Mouse (Mus musculus) intestine, embryonic 14.5 days (tissue): ENCODE results near the gene Phykpl. TPM values are rescaled to one million over a fixed set of nuclear protein-coding genes. Genes with fewer than 3 reads are reported as not detected.

Source experiments
- ATAC-seq: fragments of 200-750 bp; cut with Nextera tagmentation; replicated peaks from 2 replicates; pipeline ENCODE4 v1.8.0; 2017; ENCODE audit warnings: low read depth, moderate number of reproducible peaks, moderate TSS enrichment, moderate library complexity; ENCODE audit not compliant: low FRiP score, low TSS enrichment
- DNase-seq: peaks from one replicate; pipeline ENCODE4 v3.0.0-alpha.2; 2018; ENCODE audit warnings: low spot score
- H3K27ac ChIP-seq: fragments of 300-500 bp; sonication (generic); 2 replicates; pipeline ENCODE4 v1.5.1; 2014; ENCODE audit warnings: low read depth, mild to moderate bottlenecking, control low read depth
- H3K27me3 ChIP-seq: fragments of 300-500 bp; sonication (generic); replicated peaks from 2 replicates; pipeline ENCODE4 v1.6.1; 2014; ENCODE audit warnings: low read length, control low read depth; ENCODE audit not compliant: control insufficient read depth, insufficient read depth
- H3K36me3 ChIP-seq: fragments of 300-500 bp; sonication (generic); 2 replicates; pipeline ENCODE4 v1.6.1; 2014; ENCODE audit warnings: low read length, control low read depth; ENCODE audit not compliant: control insufficient read depth, insufficient read depth
- H3K4me1 ChIP-seq: fragments of 300-500 bp; sonication (generic); replicated peaks from 2 replicates; pipeline ENCODE4 v1.6.1; 2014; ENCODE audit warnings: low read length, control low read depth, mixed read lengths; ENCODE audit not compliant: control insufficient read depth, insufficient read depth
- H3K4me2 ChIP-seq: fragments of 300-500 bp; sonication (generic); 2 replicates; pipeline ENCODE4 v1.6.1; 2014; ENCODE audit warnings: low read length
- H3K4me3 ChIP-seq: fragments of 300-500 bp; sonication (generic); 2 replicates; pipeline ENCODE4 v1.5.1; 2014; ENCODE audit warnings: low read depth, low read length, control low read depth, mixed read lengths
- H3K9ac ChIP-seq: fragments of 300-500 bp; sonication (generic); 2 replicates; pipeline ENCODE4 v1.6.1; 2014; ENCODE audit warnings: mild to moderate bottlenecking, low read length
- H3K9me3 ChIP-seq: fragments of 300-500 bp; sonication (generic); 2 replicates; pipeline ENCODE4 v1.6.1; 2016; ENCODE audit warnings: low read length, control low read depth; ENCODE audit not compliant: control insufficient read depth
- WGBS: fragments of 180-500 bp; shearing (Covaris S2); extraction: QIAGEN DNeasy Blood & Tissue Kit; methylation state at CpG from one replicate; pipeline ENCODE4 v1.1.7; 2014; 5-methylcytosine and 5-hydroxymethylcytosine counted together
- polyA plus RNA-seq: library from polyadenylated mRNA; unstranded; fragments of >200 nt; fragmentation: Nextera tagmentation; extraction: Ambion mirVana; gene quantifications from 2 replicates; pipeline ENCODE4 v1.2.1, GENCODE M21; 2014

Phykpl gene
- polyA plus RNA-seq, 1 experiment from 2014 or later: 22.8 TPM

GRCm38 (mm10) chr11:51653736-51654135 is 69.2 kb downstream of the Phykpl start:
- H3K27me3 ChIP-seq: no peaks in the 10 kb centered on the region
- no peak overlapping the region for H3K4me3 ChIP-seq
- no peak overlapping the region for H3K27ac ChIP-seq
- no peaks in the 10 kb centered on the region for H3K36me3 ChIP-seq
- no peaks in the 10 kb centered on the region for H3K9me3 ChIP-seq
- H3K9ac ChIP-seq: no peak overlapping the region
- no peak for DNase-seq
- no peak overlapping the region for H3K4me2 ChIP-seq
- H3K4me1 ChIP-seq: peaks cover 9% of the 10 kb centered on the region; the same call in 1 of the 2 replicates
- ATAC-seq: no peak
- WGBS: 82% methylated on average over 6 of the region's 6 CpGs

Other genes starting within 250 kb of the Phykpl start
- gene Hnrnpab, start 22.1 kb downstream of the Phykpl start, polyA plus RNA-seq: 494 and 527 TPM in 2 replicates
- 221 and 226 TPM in 2 replicates for gene Nhp2, start 35.0 kb downstream of the Phykpl start, polyA plus RNA-seq
- gene Rmnd5b, start 51.1 kb downstream of the Phykpl start, polyA plus RNA-seq: 42.7 and 44.0 TPM in 2 replicates
- 15.3 and 17.3 TPM in 2 replicates for gene N4bp3, start 66.1 kb downstream of the Phykpl start, polyA plus RNA-seq
- gene D930048N14Rik, start 66.2 kb downstream of the Phykpl start, polyA plus RNA-seq: 3.9 and 4.8 TPM in 2 replicates
- 81.9 and 86.6 TPM in 2 replicates for gene 0610009B22Rik, start 104.1 kb downstream of the Phykpl start, polyA plus RNA-seq
- 17.0 and 19.2 TPM in 2 replicates for gene Sec24a, start 178.9 kb downstream of the Phykpl start, polyA plus RNA-seq
- 119 and 123 TPM in 2 replicates for gene Sar1b, start 178.9 kb downstream of the Phykpl start, polyA plus RNA-seq